Mouse (Mus musculus) testis, postnatal 14 days (tissue): ENCODE data around the gene Gdpd1.
A peak's percentile ranks its signal among the peaks of the same experiment; 100 is the strongest.
"Not testable (repeated sequence)": the region's sequence is repeated elsewhere in the genome, so short reads cannot be mapped to it uniquely, and the experiment has no call there.

Source experiments
- DNase-seq: peaks from one replicate; pipeline ENCODE4 v3.0.0; 2021; ENCODE audit warnings: low spot score

The Gdpd1 gene

DNA sequence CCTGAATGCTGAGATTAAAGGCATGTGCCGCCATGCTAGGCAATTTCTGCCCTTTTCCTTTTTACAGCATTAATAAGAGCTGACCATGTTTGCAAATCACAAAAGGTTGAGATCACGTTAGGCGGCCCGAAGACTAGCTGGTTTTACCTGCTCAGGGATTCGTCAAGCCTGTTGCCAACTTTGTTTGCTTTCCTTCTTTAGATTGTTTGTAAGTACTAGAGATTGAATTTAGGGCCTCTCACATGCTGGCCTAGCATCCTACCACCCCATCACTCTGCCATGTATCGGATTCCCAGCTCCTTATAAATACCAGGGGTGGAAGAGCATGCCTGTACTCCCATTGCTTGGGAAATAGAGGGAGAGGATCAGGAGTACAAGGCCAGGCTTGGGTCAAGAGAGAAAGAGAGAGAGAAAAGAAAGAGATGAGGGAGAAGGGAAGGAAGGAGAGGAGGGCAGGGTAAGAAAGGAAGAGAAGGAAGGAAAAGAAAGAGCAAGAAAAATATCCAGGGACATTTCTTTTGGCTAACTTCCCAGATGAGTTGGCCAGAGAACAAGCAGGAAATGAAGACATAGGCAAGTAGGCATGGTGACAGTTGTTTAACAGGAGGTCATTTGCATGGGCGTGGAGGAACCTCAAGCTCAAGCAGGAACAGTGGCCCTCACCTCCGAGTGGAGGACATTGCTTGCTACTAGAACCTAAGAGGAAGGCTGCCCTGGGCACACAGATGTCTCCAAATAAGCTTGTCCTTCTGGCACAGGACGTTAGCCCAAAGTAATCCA lies 47.6 kb downstream of the Gdpd1 start:
- no peak for DNase-seq

DNA sequence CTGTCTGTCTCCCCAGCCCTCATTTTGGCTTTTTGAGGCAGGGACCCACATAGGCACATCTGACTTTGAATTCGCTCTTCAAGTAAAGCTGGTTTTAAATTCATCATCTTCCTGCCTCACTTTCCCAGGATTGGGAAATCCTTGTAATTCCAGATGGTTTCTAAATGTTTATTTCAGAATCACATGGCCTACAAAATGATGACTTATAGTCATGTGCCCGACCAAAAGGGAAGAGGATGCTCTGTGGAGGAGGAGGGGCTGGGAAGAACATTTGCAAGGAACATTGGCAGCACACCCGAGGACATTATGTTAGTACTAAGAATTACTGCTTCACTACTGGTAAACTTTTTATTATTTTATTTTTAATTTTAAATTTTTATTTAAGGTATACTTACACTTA lies 48.5 kb downstream of the Gdpd1 start:
- no peak for DNase-seq

DNA sequence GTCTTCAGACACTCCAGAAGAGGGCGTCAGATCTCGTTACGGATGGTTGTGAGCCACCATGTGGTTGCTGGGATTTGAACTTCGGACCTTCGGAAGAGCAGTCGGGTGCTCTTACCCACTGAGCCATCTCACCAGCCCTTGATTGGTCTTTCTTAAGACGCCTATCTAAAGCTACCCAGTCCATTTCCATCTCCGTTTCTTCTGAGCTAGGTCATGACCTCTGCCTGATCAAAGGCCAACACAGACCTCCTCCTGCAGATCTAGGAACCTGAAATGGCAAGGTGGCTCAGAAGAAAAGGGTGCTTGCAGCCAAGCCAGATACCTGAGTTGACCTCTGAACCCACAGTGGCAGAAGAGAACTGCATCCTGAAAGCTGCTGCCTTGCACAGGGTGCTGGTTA lies 50.6 kb downstream of the Gdpd1 start:
- DNase-seq, result not testable (repeated sequence)

DNA sequence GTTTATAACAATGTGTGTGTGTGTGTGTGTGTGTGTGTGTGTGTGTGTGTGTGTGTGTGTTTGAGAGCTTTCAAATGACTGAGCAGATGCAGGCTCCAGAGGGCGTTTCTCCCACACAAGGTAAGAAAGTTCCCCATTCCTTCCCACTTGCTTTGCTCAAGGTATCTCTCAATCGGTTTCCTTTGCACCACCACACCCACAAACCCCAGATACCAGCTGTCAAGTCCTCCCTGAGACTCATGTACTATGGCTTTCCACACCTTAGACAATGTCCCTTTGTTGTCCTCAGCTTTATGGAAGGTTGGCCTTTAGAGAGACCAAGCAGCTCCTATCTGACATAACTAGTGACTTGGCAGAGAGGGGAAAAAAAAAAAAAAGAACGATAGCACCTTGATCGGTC lies 51.1 kb downstream of the Gdpd1 start:
- DNase-seq, result no peak

DNA sequence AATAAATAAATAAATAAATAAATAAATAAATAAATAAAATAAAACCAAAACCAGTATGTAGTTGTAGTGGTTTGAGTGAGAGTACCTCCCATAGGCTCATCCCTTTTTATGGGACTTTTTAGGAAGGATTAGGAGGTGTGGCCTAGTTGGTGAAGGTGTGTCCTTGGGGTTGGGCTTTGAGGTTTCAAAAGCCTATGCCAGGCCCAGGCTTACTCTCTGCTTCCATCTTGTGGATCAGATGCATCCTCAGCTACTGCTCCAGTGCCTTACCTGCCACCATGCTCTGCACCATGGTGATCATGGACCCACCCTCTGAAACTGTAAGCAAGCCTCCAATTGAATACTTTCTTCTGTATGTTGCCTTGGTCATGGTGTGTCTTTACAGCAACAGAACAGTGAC lies 52.3 kb downstream of the Gdpd1 start:
- DNase-seq, result no peak

DNA sequence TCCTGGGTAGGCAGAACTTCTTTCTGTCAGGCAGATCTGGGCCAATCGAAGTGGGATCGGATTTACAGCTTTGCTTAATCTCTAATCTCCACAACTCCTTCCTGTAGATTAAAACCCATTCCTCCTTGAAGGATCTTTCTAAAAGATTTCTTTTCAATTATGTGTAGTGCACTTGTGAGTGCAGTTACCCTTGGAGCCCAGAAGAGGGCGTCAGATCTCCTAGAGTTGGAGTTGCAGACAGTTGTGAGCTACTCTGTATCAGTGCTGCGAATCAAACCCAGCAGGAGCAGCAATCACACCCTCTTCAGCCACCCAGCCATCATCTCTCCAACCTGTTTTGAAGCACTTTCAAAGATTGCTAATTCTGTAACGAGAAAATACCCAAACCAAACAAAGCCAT lies 53.4 kb downstream of the Gdpd1 start:
- DNase-seq, result peak; percentile 28

DNA sequence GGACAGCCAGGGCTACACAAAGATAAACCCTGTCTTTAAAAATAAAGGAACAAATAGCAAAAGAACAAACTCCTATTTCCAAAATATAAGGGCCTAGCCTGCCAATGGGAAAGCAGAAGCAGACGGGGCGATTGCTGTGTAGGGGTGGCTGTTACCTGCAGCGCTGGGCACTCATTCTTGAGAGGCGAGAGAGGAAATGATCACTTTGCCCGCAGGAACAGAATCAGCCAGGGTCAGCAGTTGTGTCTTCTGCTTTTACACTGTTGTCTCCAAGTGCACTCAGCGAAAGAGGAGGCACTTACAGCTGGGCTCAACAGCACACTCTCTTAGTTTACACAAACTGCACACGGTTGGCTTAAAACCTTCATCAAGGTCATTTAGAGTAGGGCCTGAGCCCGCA lies 54.4 kb downstream of the Gdpd1 start:
- no peak for DNase-seq

DNA sequence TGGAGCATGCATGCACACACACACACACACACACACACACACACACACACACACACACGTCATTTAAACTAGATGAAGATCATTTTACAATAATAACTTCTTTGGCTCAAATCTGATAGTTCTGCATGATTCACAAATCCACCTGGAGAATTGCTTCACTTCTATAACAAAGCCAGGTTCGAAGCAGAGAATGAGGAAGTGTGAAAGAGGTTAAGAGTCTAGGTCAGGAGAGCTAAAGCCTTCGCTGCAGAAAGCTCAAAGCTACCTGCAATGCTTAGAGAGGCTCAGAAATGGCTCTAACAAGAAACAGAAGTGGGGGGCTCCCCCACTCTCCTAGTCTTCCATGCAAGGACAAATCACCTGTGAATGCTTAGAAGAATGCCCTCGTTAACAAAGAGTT lies 55.8 kb downstream of the Gdpd1 start:
- DNase-seq, result no peak

DNA sequence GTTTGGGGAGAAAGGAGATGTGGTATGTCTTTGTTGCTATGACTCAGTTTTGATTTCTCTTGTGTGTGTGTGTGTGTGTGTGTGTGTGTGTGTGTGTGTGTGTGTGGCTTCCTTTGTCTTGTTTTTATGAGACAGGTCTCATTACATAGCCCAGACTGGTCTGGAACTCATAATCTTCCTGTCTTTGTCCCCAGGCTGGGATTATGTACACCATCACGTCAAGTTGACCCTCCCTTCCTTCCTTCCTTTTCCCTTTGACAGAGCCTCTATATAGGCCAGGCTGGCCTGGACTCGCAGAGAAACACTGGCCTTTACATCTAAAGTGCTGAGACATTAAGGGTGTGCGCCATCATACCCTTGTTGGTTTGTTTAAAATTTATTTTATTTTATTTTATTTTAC lies 58.2 kb downstream of the Gdpd1 start:
- no peak for DNase-seq

DNA sequence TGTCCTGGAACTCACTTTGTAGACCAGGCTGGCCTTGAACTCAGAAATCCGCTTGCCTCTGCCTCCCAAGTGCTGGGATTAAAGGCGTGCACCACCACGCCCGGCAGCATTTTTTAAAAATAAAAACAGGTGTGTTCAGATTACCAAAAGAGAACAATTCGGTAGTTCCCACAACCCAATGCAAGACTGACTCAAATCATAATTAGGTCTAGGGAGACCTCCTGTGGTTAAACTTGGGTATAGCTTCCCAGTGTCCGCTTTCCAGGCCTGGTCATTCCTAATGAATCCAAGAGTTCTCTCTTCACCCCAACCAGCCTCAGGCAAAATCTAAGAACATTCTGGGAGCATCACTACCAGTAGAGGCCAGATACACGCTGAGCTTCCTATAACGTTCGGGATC lies 63.4 kb downstream of the Gdpd1 start:
- peak; percentile 37 for DNase-seq

DNA sequence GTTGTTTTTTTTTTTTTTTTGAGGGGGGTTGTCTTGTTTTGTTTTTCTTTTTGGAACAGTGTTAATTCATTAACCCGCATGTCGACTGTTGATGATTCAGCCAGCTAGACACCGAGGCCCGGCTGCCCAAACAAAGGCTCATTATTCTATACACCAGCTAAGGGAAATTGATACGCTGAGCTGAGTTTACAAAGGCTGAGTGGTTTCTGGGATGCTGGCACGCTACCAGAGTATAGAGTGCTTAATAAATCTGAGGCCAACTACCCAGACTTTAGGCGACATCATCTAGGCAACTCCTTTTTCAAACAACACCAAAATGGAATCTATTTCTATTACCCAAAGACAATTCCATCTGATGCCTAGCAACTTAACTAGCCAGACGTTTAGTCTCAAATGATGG lies 66.5 kb downstream of the Gdpd1 start:
- DNase-seq, result no peak

DNA sequence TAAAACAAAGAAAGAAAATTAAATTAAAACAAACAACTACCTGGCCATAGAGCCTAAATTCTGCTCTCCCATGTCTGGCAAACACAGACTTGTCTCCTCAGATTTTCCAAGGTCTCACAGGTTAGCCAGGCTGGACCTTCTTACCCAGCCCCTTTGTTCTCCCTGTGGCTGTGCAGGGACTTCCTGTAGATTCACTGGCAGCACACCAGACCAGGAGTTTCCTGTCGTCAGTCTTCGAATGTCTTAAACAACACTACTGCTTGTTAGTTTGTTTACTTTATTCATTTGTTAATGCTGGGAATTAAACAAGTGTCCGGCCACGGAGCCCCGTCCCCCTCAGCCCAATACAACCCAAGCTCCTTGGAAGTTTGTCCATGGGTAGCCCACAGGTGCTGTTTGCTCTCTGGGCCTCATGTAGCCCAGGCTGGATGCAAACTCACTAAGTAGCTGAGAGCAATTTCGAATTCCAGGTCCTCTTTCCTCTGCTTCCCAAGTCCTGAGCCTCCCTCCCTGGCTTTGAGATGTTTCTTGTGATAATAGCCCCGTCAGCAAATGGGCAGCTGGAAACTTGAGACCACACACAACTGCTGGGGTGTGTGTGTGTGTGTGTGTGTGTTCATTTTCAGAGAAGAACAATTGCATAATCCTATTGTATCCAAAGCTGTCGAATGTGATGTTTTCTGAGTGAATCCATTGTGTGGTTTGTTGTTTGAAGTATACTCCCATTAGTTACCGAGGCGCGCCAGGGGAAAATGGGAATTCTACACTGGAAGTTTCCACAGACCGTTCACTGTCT lies 68.7 kb downstream of the Gdpd1 start:
- DNase-seq, result no peak

DNA sequence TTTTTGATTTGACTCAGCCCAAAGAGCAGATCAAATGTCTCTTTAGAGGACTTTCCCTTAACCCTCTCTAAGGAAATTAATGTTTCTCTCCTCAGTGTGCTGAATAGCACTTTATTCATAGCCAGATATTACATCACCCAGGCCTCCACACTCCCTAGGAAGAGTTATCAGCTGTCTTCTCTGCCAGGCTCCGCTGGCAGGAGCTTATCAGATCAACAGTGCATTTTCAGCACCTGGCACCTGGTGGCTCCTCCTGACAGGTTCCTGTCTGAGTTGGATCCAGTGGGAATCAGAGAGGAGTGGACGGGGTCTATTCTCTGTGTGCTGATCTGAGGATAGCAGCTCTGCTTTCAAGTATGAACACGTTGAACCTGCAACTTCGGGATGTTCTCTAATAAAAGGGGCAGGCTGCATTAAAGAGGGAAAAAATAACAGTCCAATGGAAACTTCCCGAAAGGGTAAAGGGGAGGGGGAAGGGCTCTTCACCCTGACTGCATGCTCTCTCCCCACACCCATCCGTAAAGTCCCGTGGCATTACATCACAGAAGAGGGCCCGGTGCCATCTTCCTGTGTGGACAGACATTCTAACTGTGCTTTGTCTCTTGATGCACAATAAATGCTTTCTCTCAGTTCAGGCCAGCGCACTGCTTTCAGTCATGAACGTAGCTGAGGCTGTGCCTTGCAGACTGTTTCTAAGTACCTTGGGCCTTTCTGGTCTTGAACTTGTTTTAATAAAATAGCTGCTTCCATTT lies 71.6 kb downstream of the Gdpd1 start:
- DNase-seq, result no peak

DNA sequence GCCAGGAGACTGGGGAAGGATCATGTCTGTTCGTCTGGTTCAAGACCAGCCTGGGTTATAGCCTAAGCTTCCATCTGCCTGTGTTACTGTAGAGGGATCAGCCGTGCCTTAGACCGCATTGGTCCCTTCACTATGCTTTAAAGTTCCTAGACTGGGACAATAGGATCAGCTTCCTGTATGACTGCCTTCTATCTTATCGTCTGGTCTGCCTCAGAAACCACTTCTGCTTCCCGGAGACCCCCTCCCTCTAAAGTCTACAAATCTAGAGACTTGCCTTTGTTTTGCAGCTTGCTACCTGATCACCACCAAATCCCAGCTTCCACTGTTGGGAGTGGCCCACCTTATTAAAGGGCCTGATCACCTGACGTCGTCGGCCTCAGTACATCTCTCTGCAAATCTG lies 72.6 kb downstream of the Gdpd1 start:
- DNase-seq, result no peak

DNA sequence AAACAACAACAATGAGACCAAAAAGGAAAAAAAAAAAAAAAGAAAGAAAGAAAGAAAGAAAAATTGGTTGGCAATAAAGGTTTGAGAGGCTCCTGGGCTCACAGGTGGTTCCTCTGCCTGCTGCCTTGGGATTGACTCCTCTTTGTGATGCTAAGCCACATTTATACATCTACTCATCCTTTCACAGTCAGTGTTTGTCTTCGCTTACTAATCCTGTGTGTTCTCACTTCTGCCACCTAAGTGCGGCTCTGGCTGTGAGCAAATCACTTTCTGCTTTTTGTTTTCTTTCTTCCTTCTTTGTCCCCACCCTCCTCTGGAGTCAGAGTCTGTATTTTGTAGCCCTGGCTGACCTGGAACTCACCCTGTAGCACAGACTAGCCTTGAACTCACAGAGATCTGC lies 77.6 kb downstream of the Gdpd1 start:
- DNase-seq, result no peak

DNA sequence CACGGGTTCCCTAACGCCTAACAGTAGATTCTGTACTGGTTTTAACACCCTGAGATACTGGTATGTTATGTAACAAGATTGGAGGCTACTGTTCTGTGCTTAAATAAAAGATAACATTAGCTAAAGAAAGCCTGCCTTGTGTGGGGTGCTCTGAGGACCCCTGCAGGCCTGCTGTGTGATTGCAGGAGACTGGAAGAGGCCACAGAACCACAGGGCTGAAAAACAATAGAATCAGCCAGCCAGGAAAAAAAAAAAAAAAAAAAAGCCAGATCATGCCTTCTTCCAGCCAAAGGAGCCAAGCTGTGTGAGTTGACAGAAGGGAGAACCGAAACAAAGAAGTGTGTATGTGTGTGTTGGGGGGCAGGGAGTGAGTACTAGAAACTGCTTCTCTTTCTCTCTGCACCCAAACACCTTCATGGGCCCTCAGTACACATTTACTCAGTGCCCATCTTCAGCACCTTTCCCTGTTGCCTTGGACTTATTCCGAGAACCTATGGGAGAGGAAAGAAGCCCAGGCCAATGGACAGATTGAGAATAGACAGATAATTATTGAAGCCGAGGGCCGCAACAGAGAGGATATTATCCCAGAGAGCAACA lies 78.1 kb downstream of the Gdpd1 start:
- peak; percentile 29 for DNase-seq

DNA sequence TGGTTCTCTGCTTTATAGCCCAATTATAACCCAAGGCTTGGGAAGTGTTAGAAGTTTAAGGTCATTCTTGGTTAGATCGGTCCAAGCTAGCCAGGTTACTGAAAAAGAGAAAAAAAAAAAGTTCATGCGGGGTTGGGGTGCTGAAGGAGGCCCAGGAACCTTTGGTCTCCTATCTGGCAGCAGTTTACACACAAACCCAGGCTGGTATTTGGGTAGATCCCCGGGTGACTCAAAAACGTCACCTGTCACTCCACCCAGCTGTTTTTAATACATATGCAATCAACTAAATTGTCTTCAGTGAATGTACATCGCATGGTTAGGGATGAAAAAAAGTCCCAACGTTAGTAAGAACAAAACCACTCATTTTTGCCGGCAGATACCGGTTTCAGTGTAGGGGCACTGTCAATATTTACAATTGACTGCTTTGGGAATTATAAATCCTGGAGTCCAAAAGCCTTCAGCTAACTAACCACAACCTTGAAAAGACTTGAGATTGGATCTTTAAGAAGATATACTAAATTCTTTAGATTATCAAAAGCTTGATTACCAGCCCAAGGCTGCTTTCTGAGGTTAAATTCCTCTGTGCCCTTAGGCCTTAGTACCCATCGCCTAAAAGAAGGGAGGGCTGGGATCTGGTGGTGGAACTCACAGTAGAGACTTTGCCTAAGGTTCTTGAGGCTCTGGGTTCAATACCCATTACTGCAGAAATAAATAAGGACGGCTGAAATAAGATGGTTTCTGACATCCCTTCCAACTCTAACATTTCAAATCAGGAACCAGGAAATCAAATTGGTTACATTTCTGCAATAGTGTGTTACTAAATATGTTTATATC lies 78.9 kb downstream of the Gdpd1 start:
- DNase-seq, result no peak

DNA sequence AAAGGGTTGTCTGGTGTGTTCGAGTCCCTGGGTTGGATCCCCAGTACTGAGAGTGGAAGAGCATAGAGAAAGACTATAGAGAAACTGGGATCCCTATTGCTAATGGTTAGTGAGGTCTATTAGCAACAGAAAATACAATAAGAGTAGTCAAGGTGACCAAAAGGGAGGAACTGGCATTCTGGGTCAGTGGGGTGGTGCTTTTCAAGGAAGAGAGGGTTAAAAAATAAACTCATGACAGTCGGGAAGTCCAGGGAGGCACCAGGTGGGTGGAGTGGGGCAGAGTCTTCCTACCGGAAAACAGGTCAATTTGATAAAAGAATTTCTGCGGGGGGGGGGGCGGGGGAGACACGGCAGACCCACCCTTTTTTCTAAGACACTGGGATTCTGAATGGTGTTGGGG lies 79.5 kb downstream of the Gdpd1 start:
- no peak for DNase-seq

DNA sequence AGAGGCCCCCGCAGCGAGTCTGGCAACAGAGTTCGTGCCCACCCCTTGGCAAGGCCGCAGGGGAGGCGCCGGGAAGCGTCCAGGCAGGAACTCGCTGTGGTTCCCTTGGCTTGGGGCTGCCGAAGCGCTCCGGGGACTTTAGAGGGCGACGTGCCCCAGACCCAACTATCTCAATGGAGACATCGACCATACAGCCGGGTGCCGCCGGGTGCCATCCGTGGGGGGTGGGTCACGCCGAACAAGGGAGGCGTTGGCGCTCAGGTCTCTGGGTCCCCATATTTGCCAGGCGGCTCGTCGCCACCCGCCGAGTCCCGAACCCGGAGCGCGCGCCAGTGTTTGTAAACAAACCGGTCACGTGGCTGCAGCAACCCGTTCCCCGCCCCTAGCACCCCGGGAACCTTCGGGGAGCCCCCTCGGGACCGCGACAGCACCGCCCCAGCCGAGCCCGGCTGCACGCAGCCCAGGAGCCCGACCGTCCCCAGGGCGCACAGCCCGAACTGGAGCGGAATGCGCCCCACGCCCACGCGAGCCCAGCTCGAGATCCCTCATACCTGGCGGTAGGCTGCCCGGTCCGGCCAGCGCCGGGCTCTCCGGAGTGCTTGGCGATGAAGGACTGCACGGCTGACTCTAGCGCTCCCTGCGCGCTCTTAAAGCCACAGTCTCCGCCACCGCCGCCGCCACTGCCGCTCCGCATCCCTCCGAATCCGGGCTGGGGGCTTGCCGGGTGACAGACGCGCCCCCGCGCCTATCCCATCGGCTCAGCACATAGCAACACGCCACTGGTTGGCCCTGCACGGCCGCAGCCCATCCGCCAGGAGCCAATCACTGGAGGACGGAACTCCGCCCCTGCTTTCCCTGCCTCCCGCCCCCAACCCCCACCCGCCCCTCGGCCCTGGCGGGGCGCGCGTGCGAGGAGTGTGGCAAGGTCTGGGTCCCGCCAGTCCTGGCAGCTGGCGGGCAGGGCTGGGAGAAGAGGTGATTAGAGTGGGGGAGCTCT lies 80.5 kb downstream of the Gdpd1 start, which contains the start of gene Ypel2:
TSS of gene Ypel2 (minus strand) at position 667 of the 997 bp plus-strand sequence.
- peak; percentile 96 for DNase-seq

DNA sequence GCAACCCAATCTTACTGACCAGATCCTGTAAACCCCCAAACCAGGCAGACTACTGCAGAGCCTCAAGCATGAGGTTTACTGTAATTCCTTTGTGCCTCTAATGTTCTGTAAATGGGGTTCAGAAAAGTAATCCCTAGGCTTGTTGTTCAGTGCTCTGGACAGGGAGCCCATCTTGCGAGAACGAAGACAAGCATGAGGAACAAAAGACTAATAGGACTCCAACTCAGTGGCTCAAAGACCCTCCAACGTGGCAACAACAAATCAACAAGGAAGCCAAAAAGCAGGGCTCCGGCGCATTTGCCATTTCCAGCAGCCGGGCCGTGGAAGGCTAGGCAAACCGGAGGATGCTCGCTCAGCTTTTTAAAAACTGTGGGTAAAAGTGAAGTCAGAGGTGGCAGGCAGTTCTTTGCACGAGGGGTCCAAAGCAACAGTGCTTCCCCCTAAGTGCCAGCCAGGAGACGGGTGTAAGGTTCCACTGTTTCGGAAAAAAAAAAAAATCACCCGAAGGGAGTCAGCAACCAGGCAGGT lies 81.3 kb downstream of the Gdpd1 start:
- DNase-seq, result no peak
